Mouse (Mus musculus): ENCODE measurements around the gene Nkx1-2. TPM values are rescaled to one million over a fixed set of nuclear protein-coding genes. Genes with fewer than 3 reads are reported as not detected.

Gene Nkx1-2
- polyA plus RNA-seq, 1 experiment from 2014 or later, result not detected

- Histone ChIP-seq H3K27me3 (ENCODE audit: control insufficient read depth, insufficient read depth, low read length) (no peaks in the 10 kb centered on the region), H3K27ac (ENCODE audit: low read depth, low read length) (no peak overlapping the region), H3K9ac (ENCODE audit: low read depth, low read length) (no peak overlapping the region), H3K9me3 (ENCODE audit: control insufficient read depth, low read length) (no peaks in the 10 kb centered on the region), H3K4me1 (ENCODE audit: control insufficient read depth, insufficient read depth, low read length) (no peaks in the 10 kb centered on the region), H3K4me3 (ENCODE audit: low read length) (no peak overlapping the region), H3K4me2 (replicated peaks; ENCODE audit: low read depth, low read length) (no peak overlapping the region), H3K36me3 (ENCODE audit: control insufficient read depth, insufficient read depth, low read length) (peaks cover 72% of the 10 kb centered on the region)
- no peak for ATAC-seq (ENCODE audit: low FRiP score, low TSS enrichment)
- 46% methylated on average over 3 of the region's 3 CpGs for WGBS
Measured at GRCm38 (mm10) chr7:132559138-132559766, 40.2 kb downstream of the Nkx1-2 start.

GRCm38 (mm10) chr7:132558141-132558736, 41.2 kb downstream of the Nkx1-2 start:
- no peak for ATAC-seq (ENCODE audit: low FRiP score, low TSS enrichment)
- no peaks in the 10 kb centered on the region for H3K4me1 ChIP-seq (ENCODE audit: control insufficient read depth, insufficient read depth, low read length)
- H3K4me2 ChIP-seq (replicated peaks; ENCODE audit: low read depth, low read length), result no peak overlapping the region
- H3K27me3 ChIP-seq (ENCODE audit: control insufficient read depth, insufficient read depth, low read length), result no peaks in the 10 kb centered on the region
- peaks cover 62% of the 10 kb centered on the region for H3K36me3 ChIP-seq (ENCODE audit: control insufficient read depth, insufficient read depth, low read length)
- no peak overlapping the region for H3K4me3 ChIP-seq (ENCODE audit: low read length)
- H3K9me3 ChIP-seq (ENCODE audit: control insufficient read depth, low read length), result no peaks in the 10 kb centered on the region
- H3K9ac ChIP-seq (ENCODE audit: low read depth, low read length), result no peak overlapping the region
- WGBS, result 92% methylated on average over 7 of the region's 7 CpGs
- no peak overlapping the region for H3K27ac ChIP-seq (ENCODE audit: low read depth, low read length)

GRCm38 (mm10) chr7:132556575-132556974, 42.9 kb downstream of the Nkx1-2 start:
- no peak overlapping the region for H3K4me3 ChIP-seq (ENCODE audit: low read length)
- WGBS, result 56% methylated on average over 5 of the region's 5 CpGs
- no peak overlapping the region for H3K9ac ChIP-seq (ENCODE audit: low read depth, low read length)
- no peak overlapping the region for H3K27ac ChIP-seq (ENCODE audit: low read depth, low read length)
- no peaks in the 10 kb centered on the region for H3K9me3 ChIP-seq (ENCODE audit: control insufficient read depth, low read length)
- ATAC-seq (ENCODE audit: low FRiP score, low TSS enrichment), result no peak
- H3K36me3 ChIP-seq (ENCODE audit: control insufficient read depth, insufficient read depth, low read length), result peaks cover 45% of the 10 kb centered on the region
- no peak overlapping the region for H3K4me2 ChIP-seq (replicated peaks; ENCODE audit: low read depth, low read length)
- no peaks in the 10 kb centered on the region for H3K4me1 ChIP-seq (ENCODE audit: control insufficient read depth, insufficient read depth, low read length)
- no peaks in the 10 kb centered on the region for H3K27me3 ChIP-seq (ENCODE audit: control insufficient read depth, insufficient read depth, low read length)

GRCm38 (mm10) chr7:132555911-132556310, 43.5 kb downstream of the Nkx1-2 start:
- 20% methylated on average over 4 of the region's 4 CpGs for WGBS
- peaks cover 38% of the 10 kb centered on the region for H3K36me3 ChIP-seq (ENCODE audit: control insufficient read depth, insufficient read depth, low read length)

GRCm38 (mm10) chr7:132554091-132554490, 45.3 kb downstream of the Nkx1-2 start:
- Histone ChIP-seq H3K4me2 (replicated peaks; ENCODE audit: low read depth, low read length) (no peak overlapping the region), H3K9ac (ENCODE audit: low read depth, low read length) (no peak overlapping the region), H3K36me3 (ENCODE audit: control insufficient read depth, insufficient read depth, low read length) (peaks cover 21% of the 10 kb centered on the region), H3K27me3 (ENCODE audit: control insufficient read depth, insufficient read depth, low read length) (no peaks in the 10 kb centered on the region), H3K9me3 (ENCODE audit: control insufficient read depth, low read length) (no peaks in the 10 kb centered on the region), H3K4me1 (ENCODE audit: control insufficient read depth, insufficient read depth, low read length) (no peaks in the 10 kb centered on the region), H3K4me3 (ENCODE audit: low read length) (no peak overlapping the region), H3K27ac (ENCODE audit: low read depth, low read length) (no peak overlapping the region)
- WGBS, result 68% methylated on average over 2 of the region's 2 CpGs
- ATAC-seq (ENCODE audit: low FRiP score, low TSS enrichment), result no peak

More at GRCm38 (mm10) chr7:132555911-132556310, 43.5 kb downstream of the Nkx1-2 start:
- no peaks in the 10 kb centered on the region for H3K9me3 ChIP-seq (ENCODE audit: control insufficient read depth, low read length)
- no peaks in the 10 kb centered on the region for H3K27me3 ChIP-seq (ENCODE audit: control insufficient read depth, insufficient read depth, low read length)
- no peak overlapping the region for H3K4me2 ChIP-seq (replicated peaks; ENCODE audit: low read depth, low read length)
- no peak overlapping the region for H3K27ac ChIP-seq (ENCODE audit: low read depth, low read length)
- no peaks in the 10 kb centered on the region for H3K4me1 ChIP-seq (ENCODE audit: control insufficient read depth, insufficient read depth, low read length)
- no peak for ATAC-seq (ENCODE audit: low FRiP score, low TSS enrichment)
- H3K9ac ChIP-seq (ENCODE audit: low read depth, low read length), result no peak overlapping the region
- H3K4me3 ChIP-seq (ENCODE audit: low read length), result no peak overlapping the region

GRCm38 (mm10) chr7:132551351-132552126, 47.9 kb downstream of the Nkx1-2 start:
- H3K4me3 ChIP-seq (ENCODE audit: low read length), result peak overlapping the region; percentile 55
- H3K4me1 ChIP-seq (ENCODE audit: control insufficient read depth, insufficient read depth, low read length), result no peaks in the 10 kb centered on the region
- peak; percentile 96 for ATAC-seq (ENCODE audit: low FRiP score, low TSS enrichment)
- no peaks in the 10 kb centered on the region for H3K36me3 ChIP-seq (ENCODE audit: control insufficient read depth, insufficient read depth, low read length)
- H3K4me2 ChIP-seq (replicated peaks; ENCODE audit: low read depth, low read length), result peak overlapping the region; percentile 79
- peak overlapping the region; percentile 57 for H3K9ac ChIP-seq (ENCODE audit: low read depth, low read length)
- 1% methylated on average over 27 of the region's 27 CpGs for WGBS
- H3K27me3 ChIP-seq (ENCODE audit: control insufficient read depth, insufficient read depth, low read length), result no peaks in the 10 kb centered on the region
- no peaks in the 10 kb centered on the region for H3K9me3 ChIP-seq (ENCODE audit: control insufficient read depth, low read length)
- H3K27ac ChIP-seq (ENCODE audit: low read depth, low read length), result no peak overlapping the region

- no peak for ATAC-seq (ENCODE audit: low FRiP score, low TSS enrichment)
- Histone ChIP-seq H3K4me3 (ENCODE audit: low read length) (no peak overlapping the region), H3K4me1 (ENCODE audit: control insufficient read depth, insufficient read depth, low read length) (no peaks in the 10 kb centered on the region), H3K9ac (ENCODE audit: low read depth, low read length) (no peak overlapping the region), H3K27ac (ENCODE audit: low read depth, low read length) (no peak overlapping the region), H3K4me2 (replicated peaks; ENCODE audit: low read depth, low read length) (no peak overlapping the region), H3K36me3 (ENCODE audit: control insufficient read depth, insufficient read depth, low read length) (no peaks in the 10 kb centered on the region), H3K9me3 (ENCODE audit: control insufficient read depth, low read length) (no peaks in the 10 kb centered on the region), H3K27me3 (ENCODE audit: control insufficient read depth, insufficient read depth, low read length) (no peaks in the 10 kb centered on the region)
- WGBS, result 74% methylated on average over 3 of the region's 3 CpGs
Measured at GRCm38 (mm10) chr7:132547126-132547525, 52.3 kb downstream of the Nkx1-2 start.

Measured in kidney, embryonic 14.5 days (tissue).